Mouse (Mus musculus): ENCODE data around the gene Psen1.

DNA sequence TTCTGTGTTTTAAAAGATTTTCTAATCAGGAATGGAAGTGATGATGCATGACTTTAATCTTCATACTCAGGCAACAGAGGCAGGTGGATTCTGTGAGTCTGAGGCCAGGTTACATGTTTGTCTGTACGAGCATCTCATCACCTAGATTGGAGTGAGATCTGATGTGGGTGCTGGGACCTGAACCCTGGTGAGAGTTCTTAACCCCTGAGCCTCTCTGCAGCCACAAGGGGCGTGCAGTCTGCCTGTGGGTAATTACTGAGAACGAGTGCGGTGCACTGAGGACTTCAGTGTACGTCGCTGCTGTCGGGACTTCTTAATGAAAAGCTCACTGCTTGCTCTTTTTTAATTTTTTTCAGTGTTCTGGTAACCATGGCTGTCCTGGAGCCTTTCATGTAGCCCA lies 13.7 kb downstream of the Psen1 start:
- no peak for TF ChIP-seq CTCF (IDR thresholded peaks at IDR 0.05)
- no peak for TF ChIP-seq EP300 (IDR thresholded peaks at IDR 0.05)
